Mouse (Mus musculus): ENCODE data around the gene Nobox.

Gene Nobox

GRCm38 (mm10) chr6:43272597-43272996, 36.8 kb downstream of the Nobox start:
- no peak for DNase-seq

- DNase-seq: no peak
These were observed 43.0 kb downstream of the Nobox start for GRCm38 (mm10) chr6:43266356-43266755.

GRCm38 (mm10) chr6:43265363-43266041, 43.9 kb downstream of the Nobox start, which contains the start of gene Arhgef5:
TSS of gene Arhgef5 (plus strand) at chr6:43265582.
- no peak for DNase-seq

GRCm38 (mm10) chr6:43260756-43261155, 48.6 kb downstream of the Nobox start:
- DNase-seq: no peak

- peak; percentile 34 for DNase-seq
These were observed 55.0 kb downstream of the Nobox start for GRCm38 (mm10) chr6:43254193-43254926.

Data from cerebellum, adult 9-10 months (tissue).